Mouse (Mus musculus): ENCODE measurements around the gene Vsx1.

GRCm38 (mm10) chr2:150655290-150655689, 33.9 kb downstream of the Vsx1 start:
- TF ChIP-seq CTCF (IDR thresholded peaks at IDR 0.05; ENCODE audit: low read depth) (no peak), EP300 (optimal IDR thresholded peaks at IDR 0.05) (no peak)
